Mouse (Mus musculus): Measurements from ENCODE around the gene Arhgap23. TPM values are rescaled to one million over a fixed set of nuclear protein-coding genes. Genes with fewer than 3 reads are reported as not detected.
A peak's percentile ranks its signal among the peaks of the same experiment; 100 is the strongest.

The Arhgap23 gene
- polyA plus RNA-seq, 2 experiments = 7.3 to 17.5 TPM

- Histone ChIP-seq H3K9me3 (ENCODE audit: control insufficient read depth, low read length) (no peaks in the 10 kb centered on the region), H3K27me3 (ENCODE audit: control insufficient read depth, insufficient read depth, low read length) (no peaks in the 10 kb centered on the region), H3K36me3 (replicated peaks; ENCODE audit: control insufficient read depth, insufficient read depth, low read depth) (no peaks in the 10 kb centered on the region), H3K4me1 (replicated peaks; ENCODE audit: control insufficient read depth in 2 of 2, insufficient read depth in 2 of 2, low read length in 1 of 2) (peaks cover 20 to 24% of the 10 kb centered on the region in 2 experiments), H3K27ac (no peak overlapping the region), H3K4me2 (ENCODE audit: low read depth) (no peak overlapping the region), H3K4me3 (ENCODE audit: insufficient read depth in 1 of 2, low read depth in 2 of 2, low read length in 2 of 2) (no peak overlapping the region), H3K9ac (replicated peaks) (no peak overlapping the region)
- ATAC-seq (ENCODE audit: insufficient read depth) (no peak), DNase-seq (ENCODE audit: low read depth in 3 of 3, low spot score in 3 of 3) (no peak)
- 69% methylated on average over 14 of the region's 14 CpGs for WGBS (ENCODE audit: insufficient replicate concordance)
- TF ChIP-seq EP300 (IDR thresholded peaks at IDR 0.05; ENCODE audit: low read depth) = no peak
- TF ChIP-seq CTCF (IDR thresholded peaks at IDR 0.05; ENCODE audit: low read depth) = no peak
Observed at GRCm38 (mm10) chr11:97418834-97419539, 3.7 kb downstream of the Arhgap23 start.

- Histone ChIP-seq H3K4me2 (ENCODE audit: low read depth) (no peak overlapping the region), H3K9me3 (ENCODE audit: control insufficient read depth, low read length) (no peaks in the 10 kb centered on the region), H3K27ac (no peak overlapping the region), H3K36me3 (replicated peaks; ENCODE audit: control insufficient read depth, insufficient read depth, low read depth) (no peaks in the 10 kb centered on the region), H3K4me3 (ENCODE audit: insufficient read depth in 1 of 2, low read depth in 2 of 2, low read length in 2 of 2) (no peak overlapping the region), H3K27me3 (ENCODE audit: control insufficient read depth, insufficient read depth, low read length) (no peaks in the 10 kb centered on the region), H3K9ac (replicated peaks) (no peak overlapping the region), H3K4me1 (replicated peaks; ENCODE audit: control insufficient read depth in 2 of 2, insufficient read depth in 2 of 2, low read length in 1 of 2) (peaks cover 23 to 30% of the 10 kb centered on the region in 2 experiments)
- WGBS (ENCODE audit: insufficient replicate concordance) = 77% methylated on average over 5 of the region's 5 CpGs
- no peak for ATAC-seq (ENCODE audit: insufficient read depth)
- TF ChIP-seq EP300 (IDR thresholded peaks at IDR 0.05; ENCODE audit: low read depth) = no peak
- TF ChIP-seq CTCF (IDR thresholded peaks at IDR 0.05; ENCODE audit: low read depth) = no peak
- DNase-seq (ENCODE audit: low read depth in 3 of 3, low spot score in 3 of 3) = no peak
Observed at GRCm38 (mm10) chr11:97419540-97419900, 4.2 kb downstream of the Arhgap23 start.

- no peak overlapping the region for H3K9ac ChIP-seq (replicated peaks)
- TF ChIP-seq CTCF (IDR thresholded peaks at IDR 0.05; ENCODE audit: low read depth) (no peak), EP300 (IDR thresholded peaks at IDR 0.05; ENCODE audit: low read depth) (no peak)
- WGBS (ENCODE audit: insufficient replicate concordance) = 51% methylated on average over 4 of the region's 4 CpGs
- H3K4me3 ChIP-seq (ENCODE audit: insufficient read depth in 1 of 2, low read depth in 2 of 2, low read length in 2 of 2) = no peak overlapping the region
- H3K4me1 ChIP-seq (replicated peaks; ENCODE audit: control insufficient read depth in 2 of 2, insufficient read depth in 2 of 2, low read length in 1 of 2) = peaks cover 26 to 30% of the 10 kb centered on the region in 2 experiments
- H3K27me3 ChIP-seq (ENCODE audit: control insufficient read depth, insufficient read depth, low read length) = no peaks in the 10 kb centered on the region
- ATAC-seq (ENCODE audit: insufficient read depth) (no peak), DNase-seq (ENCODE audit: low read depth in 3 of 3, low spot score in 3 of 3) (no peak)
- no peaks in the 10 kb centered on the region for H3K9me3 ChIP-seq (ENCODE audit: control insufficient read depth, low read length)
- H3K27ac ChIP-seq = no peak overlapping the region
- no peaks in the 10 kb centered on the region for H3K36me3 ChIP-seq (replicated peaks; ENCODE audit: control insufficient read depth, insufficient read depth, low read depth)
- no peak overlapping the region for H3K4me2 ChIP-seq (ENCODE audit: low read depth)
Observed at GRCm38 (mm10) chr11:97422507-97422906, 7.2 kb downstream of the Arhgap23 start.

- H3K9me3 ChIP-seq (ENCODE audit: control insufficient read depth, low read length) = no peaks in the 10 kb centered on the region
- ATAC-seq (ENCODE audit: insufficient read depth) = peak; percentile 71
- no peaks in the 10 kb centered on the region for H3K27me3 ChIP-seq (ENCODE audit: control insufficient read depth, insufficient read depth, low read length)
- TF ChIP-seq EP300 (IDR thresholded peaks at IDR 0.05; ENCODE audit: low read depth) (peak; percentile 66), CTCF (IDR thresholded peaks at IDR 0.05; ENCODE audit: low read depth) (0 out of 2 replicates have a peak, but pooled peaks have one; percentile 1)
- H3K4me3 ChIP-seq (ENCODE audit: insufficient read depth in 1 of 2, low read depth in 2 of 2, low read length in 2 of 2) = peak overlapping the region; percentile 15 to 39
- peak overlapping the region; percentile 2; the same call in 1 of the 2 replicates for H3K9ac ChIP-seq (replicated peaks)
- peaks cover 38 to 42% of the 10 kb centered on the region in 2 experiments for H3K4me1 ChIP-seq (replicated peaks; ENCODE audit: control insufficient read depth in 2 of 2, insufficient read depth in 2 of 2, low read length in 1 of 2)
- WGBS (ENCODE audit: insufficient replicate concordance) = 25% methylated on average over 5 of the region's 5 CpGs
- no peaks in the 10 kb centered on the region for H3K36me3 ChIP-seq (replicated peaks; ENCODE audit: control insufficient read depth, insufficient read depth, low read depth)
- H3K4me2 ChIP-seq (ENCODE audit: low read depth) = peak overlapping the region; percentile 59
- H3K27ac ChIP-seq = peak overlapping the region; percentile 72
- DNase-seq (ENCODE audit: low read depth in 3 of 3, low spot score in 3 of 3) = peak; percentile 74 to 81 (median 81)
Observed at GRCm38 (mm10) chr11:97424092-97424692, 8.9 kb downstream of the Arhgap23 start.

GRCm38 (mm10) chr11:97424802-97425201, 9.5 kb downstream of the Arhgap23 start:
- Histone ChIP-seq H3K27ac (peak overlapping the region; percentile 72), H3K36me3 (replicated peaks; ENCODE audit: control insufficient read depth, insufficient read depth, low read depth) (no peaks in the 10 kb centered on the region), H3K4me1 (replicated peaks; ENCODE audit: control insufficient read depth in 2 of 2, insufficient read depth in 2 of 2, low read length in 1 of 2) (peaks cover 44 to 48% of the 10 kb centered on the region in 2 experiments), H3K9me3 (ENCODE audit: control insufficient read depth, low read length) (no peaks in the 10 kb centered on the region), H3K27me3 (ENCODE audit: control insufficient read depth, insufficient read depth, low read length) (no peaks in the 10 kb centered on the region), H3K9ac (replicated peaks) (peak overlapping the region; percentile 11; the same call in 1 of the 2 replicates), H3K4me2 (ENCODE audit: low read depth) (peak overlapping the region; percentile 59), H3K4me3 (ENCODE audit: insufficient read depth in 1 of 2, low read depth in 2 of 2, low read length in 2 of 2) (no peak overlapping the region; a peak in 1 of 4 replicates)
- WGBS (ENCODE audit: insufficient replicate concordance) = 62% methylated on average over 3 of the region's 3 CpGs
- DNase-seq (ENCODE audit: low read depth in 3 of 3, low spot score in 3 of 3) (no peak), ATAC-seq (ENCODE audit: insufficient read depth) (no peak)
- TF ChIP-seq EP300 (IDR thresholded peaks at IDR 0.05; ENCODE audit: low read depth) (no peak), CTCF (IDR thresholded peaks at IDR 0.05; ENCODE audit: low read depth) (no peak)
